Mouse (Mus musculus) thymus, postnatal 14 days (tissue): ENCODE results near the gene Apol8.
A peak's percentile ranks its signal among the peaks of the same experiment; 100 is the strongest.

Experiments
- DNase-seq: peaks from one replicate; pipeline ENCODE4 v3.0.0; 2021

Apol8 gene

GRCm38 (mm10) chr15:77784039-77784824, 27.4 kb upstream of the Apol8 start:
- no peak for DNase-seq

GRCm38 (mm10) chr15:77782449-77783014, 25.7 kb upstream of the Apol8 start:
- peak; percentile 66 for DNase-seq

GRCm38 (mm10) chr15:77775186-77775963, 18.6 kb upstream of the Apol8 start:
- DNase-seq: peak; percentile 88

GRCm38 (mm10) chr15:77774303-77774702, 17.5 kb upstream of the Apol8 start:
- DNase-seq: no peak

- no peak for DNase-seq
Measured at GRCm38 (mm10) chr15:77773099-77773915, 16.5 kb upstream of the Apol8 start.

GRCm38 (mm10) chr15:77770942-77771341, 14.1 kb upstream of the Apol8 start:
- DNase-seq: no peak

- no peak for DNase-seq
Measured at GRCm38 (mm10) chr15:77770341-77770740, 13.5 kb upstream of the Apol8 start.

- DNase-seq: no peak
Measured at GRCm38 (mm10) chr15:77766981-77767380, 10.2 kb upstream of the Apol8 start.

GRCm38 (mm10) chr15:77765484-77766093, 8.8 kb upstream of the Apol8 start:
- no peak for DNase-seq

- DNase-seq: no peak
Measured at GRCm38 (mm10) chr15:77764391-77765006, 7.7 kb upstream of the Apol8 start.

- DNase-seq: no peak
Measured at GRCm38 (mm10) chr15:77763702-77764101, 6.9 kb upstream of the Apol8 start.

- DNase-seq: no peak
Measured at GRCm38 (mm10) chr15:77763050-77763449, 6.2 kb upstream of the Apol8 start.

GRCm38 (mm10) chr15:77761561-77762380, 5.0 kb upstream of the Apol8 start:
- DNase-seq: peak; percentile 68

GRCm38 (mm10) chr15:77761083-77761482, 4.3 kb upstream of the Apol8 start:
- no peak for DNase-seq

GRCm38 (mm10) chr15:77760037-77760436, 3.2 kb upstream of the Apol8 start:
- no peak for DNase-seq

GRCm38 (mm10) chr15:77757586-77758226, 903 bp upstream of the Apol8 start:
- no peak for DNase-seq

GRCm38 (mm10) chr15:77756081-77756480, 722 bp downstream of the Apol8 start:
- no peak for DNase-seq

- DNase-seq: peak; percentile 0
Measured at GRCm38 (mm10) chr15:77755132-77755531, 1.7 kb downstream of the Apol8 start.

GRCm38 (mm10) chr15:77752443-77752842, 4.4 kb downstream of the Apol8 start:
- no peak for DNase-seq

GRCm38 (mm10) chr15:77750461-77750860, 6.3 kb downstream of the Apol8 start:
- DNase-seq: peak; percentile 63

- no peak for DNase-seq
Measured at GRCm38 (mm10) chr15:77749717-77750116, 7.1 kb downstream of the Apol8 start.
